Mouse (Mus musculus): ENCODE results near the gene Misp. TPM values are rescaled to one million over a fixed set of nuclear protein-coding genes. Genes with fewer than 3 reads are reported as not detected.
A peak's percentile ranks its signal among the peaks of the same experiment; 100 is the strongest.

The Misp gene
- polyA plus RNA-seq, 1 experiment from 2014 or later, result 0.41 TPM

DNA sequence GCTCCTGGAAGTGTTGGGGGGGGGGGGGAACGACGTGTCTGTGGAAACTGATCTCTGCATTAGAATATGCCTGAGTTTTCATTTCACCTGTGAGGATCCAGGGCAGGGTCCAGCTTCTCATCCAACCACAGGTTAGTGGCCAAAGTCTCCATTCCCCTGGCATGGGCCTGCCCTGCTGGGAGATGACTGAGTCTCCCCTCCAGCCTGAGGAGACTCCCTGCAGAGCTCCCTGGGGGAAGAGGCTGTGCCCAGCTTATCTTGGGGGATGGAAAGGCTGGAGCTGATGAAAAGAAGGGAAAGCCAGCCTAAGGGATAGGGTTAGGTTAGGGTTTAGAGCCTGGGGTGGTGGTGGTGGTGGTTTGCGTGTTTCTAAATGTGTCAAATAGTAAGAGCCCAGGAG, 19.0 kb upstream of the Misp start:
- ATAC-seq (ENCODE audit: low FRiP score) (no peak), DNase-seq (ENCODE audit: low spot score, missing footprints) (no peak)
- WGBS, result 24% methylated on average over 3 of the region's 3 CpGs
- Histone ChIP-seq H3K9me3 (ENCODE audit: control insufficient read depth, low read length) (no peaks in the 10 kb centered on the region), H3K27ac (ENCODE audit: low read depth, low read length) (peak overlapping the region; percentile 55), H3K4me2 (peak overlapping the region; percentile 13; the same call in 1 of the 2 replicates), H3K9ac (ENCODE audit: low read length) (peak overlapping the region; percentile 33; the same call in 1 of the 2 replicates), H3K4me3 (ENCODE audit: low read depth, low read length) (no peak overlapping the region), H3K4me1 (ENCODE audit: control insufficient read depth, insufficient read depth, low read length) (peaks cover 40% of the 10 kb centered on the region), H3K36me3 (ENCODE audit: control insufficient read depth, insufficient read depth, low read length) (no peaks in the 10 kb centered on the region), H3K27me3 (ENCODE audit: control insufficient read depth, insufficient read depth, low read length) (no peaks in the 10 kb centered on the region)

- peak; percentile 89 for DNase-seq (ENCODE audit: low spot score, missing footprints)
- Histone ChIP-seq H3K9me3 (ENCODE audit: control insufficient read depth, low read length) (no peaks in the 10 kb centered on the region), H3K4me3 (ENCODE audit: low read depth, low read length) (no peak overlapping the region), H3K27me3 (ENCODE audit: control insufficient read depth, insufficient read depth, low read length) (no peaks in the 10 kb centered on the region), H3K4me2 (peak overlapping the region; percentile 13; the same call in 1 of the 2 replicates), H3K4me1 (ENCODE audit: control insufficient read depth, insufficient read depth, low read length) (peaks cover 36% of the 10 kb centered on the region), H3K36me3 (ENCODE audit: control insufficient read depth, insufficient read depth, low read length) (no peaks in the 10 kb centered on the region), H3K9ac (ENCODE audit: low read length) (peak overlapping the region; percentile 33; the same call in 1 of the 2 replicates), H3K27ac (ENCODE audit: low read depth, low read length) (peak overlapping the region; percentile 55)
- no peak for ATAC-seq (ENCODE audit: low FRiP score)
- 29% methylated on average over 11 of the region's 11 CpGs for WGBS
Measured at GRCm38 (mm10) chr10:79802331-79802971, 18.3 kb upstream of the Misp start.

DNA sequence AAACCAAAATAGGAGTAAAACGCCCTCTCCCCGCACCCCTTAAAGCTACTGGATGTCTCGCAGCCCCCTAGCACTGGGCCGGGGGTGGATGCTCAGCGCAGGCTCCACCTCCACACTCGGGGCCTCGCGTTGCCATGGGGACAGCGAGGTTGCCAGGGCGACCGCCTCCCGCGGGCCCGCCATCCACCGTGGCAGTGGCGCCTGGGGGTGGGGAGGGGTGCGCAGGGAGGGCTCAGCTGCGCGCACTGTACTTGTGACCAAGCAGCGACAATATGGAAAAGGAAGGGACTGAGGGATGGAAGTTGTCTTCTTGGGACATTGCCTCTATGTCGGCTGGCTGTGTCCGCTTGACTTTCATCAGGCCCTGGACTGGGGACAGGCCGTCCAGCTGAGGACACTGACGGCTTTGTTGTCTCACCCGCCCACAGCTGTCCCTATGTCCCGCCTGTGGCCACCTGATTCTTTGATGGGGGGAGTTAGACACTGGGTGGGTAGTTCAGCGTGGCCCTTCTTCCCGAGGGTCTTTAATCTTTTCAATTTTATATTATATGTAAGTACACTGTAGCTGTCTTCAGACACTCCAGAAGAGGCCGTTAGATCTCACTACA, 17.0 kb upstream of the Misp start:
- Histone ChIP-seq H3K9me3 (ENCODE audit: control insufficient read depth, low read length) (no peaks in the 10 kb centered on the region), H3K9ac (ENCODE audit: low read length) (peak overlapping the region; percentile 26; the same call in 1 of the 2 replicates), H3K4me2 (peak overlapping the region; percentile 50), H3K27me3 (ENCODE audit: control insufficient read depth, insufficient read depth, low read length) (no peaks in the 10 kb centered on the region), H3K4me3 (ENCODE audit: low read depth, low read length) (peak overlapping the region; percentile 16), H3K27ac (ENCODE audit: low read depth, low read length) (peak overlapping the region; percentile 88), H3K36me3 (ENCODE audit: control insufficient read depth, insufficient read depth, low read length) (no peaks in the 10 kb centered on the region), H3K4me1 (ENCODE audit: control insufficient read depth, insufficient read depth, low read length) (peaks cover 36% of the 10 kb centered on the region)
- peak; percentile 93 for ATAC-seq (ENCODE audit: low FRiP score)
- DNase-seq (ENCODE audit: low spot score, missing footprints), result peak; percentile 98
- 4% methylated on average over 29 of the region's 29 CpGs for WGBS

DNA sequence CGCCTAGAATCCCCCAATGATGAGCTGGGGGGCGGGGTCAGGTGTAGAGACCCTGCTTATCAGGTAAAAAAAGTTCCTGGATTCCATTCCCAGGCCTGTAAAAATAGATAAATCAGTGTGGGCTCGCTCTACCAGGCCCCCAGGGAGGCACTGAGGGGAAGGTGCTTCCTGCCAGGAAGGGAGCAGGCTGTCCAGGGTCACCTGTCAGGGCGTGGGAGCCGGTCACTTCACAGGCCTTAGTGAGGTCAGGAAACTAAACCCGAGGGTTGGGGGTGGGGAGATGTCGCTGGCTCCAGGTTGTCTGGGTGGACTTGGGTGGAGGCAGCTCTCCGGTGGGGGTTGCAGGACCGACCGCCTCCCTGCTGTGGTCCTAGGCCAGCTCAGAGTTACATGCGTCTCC, 15.2 kb upstream of the Misp start:
- H3K4me2 ChIP-seq, result no peak overlapping the region
- H3K27me3 ChIP-seq (ENCODE audit: control insufficient read depth, insufficient read depth, low read length), result no peaks in the 10 kb centered on the region
- ATAC-seq (ENCODE audit: low FRiP score), result no peak
- H3K4me3 ChIP-seq (ENCODE audit: low read depth, low read length), result no peak overlapping the region
- WGBS, result 83% methylated on average over 11 of the region's 11 CpGs
- H3K4me1 ChIP-seq (ENCODE audit: control insufficient read depth, insufficient read depth, low read length), result peaks cover 36% of the 10 kb centered on the region
- no peak overlapping the region for H3K27ac ChIP-seq (ENCODE audit: low read depth, low read length)
- DNase-seq (ENCODE audit: low spot score, missing footprints), result no peak
- no peak overlapping the region for H3K9ac ChIP-seq (ENCODE audit: low read length)
- H3K36me3 ChIP-seq (ENCODE audit: control insufficient read depth, insufficient read depth, low read length), result peaks cover 6% of the 10 kb centered on the region; the same call in 1 of the 2 replicates
- no peaks in the 10 kb centered on the region for H3K9me3 ChIP-seq (ENCODE audit: control insufficient read depth, low read length)

GRCm38 (mm10) chr10:79806331-79806730, 14.5 kb upstream of the Misp start:
- Histone ChIP-seq H3K9ac (ENCODE audit: low read length) (no peak overlapping the region), H3K9me3 (ENCODE audit: control insufficient read depth, low read length) (no peaks in the 10 kb centered on the region), H3K27me3 (ENCODE audit: control insufficient read depth, insufficient read depth, low read length) (no peaks in the 10 kb centered on the region), H3K27ac (ENCODE audit: low read depth, low read length) (no peak overlapping the region), H3K4me3 (ENCODE audit: low read depth, low read length) (no peak overlapping the region), H3K4me1 (ENCODE audit: control insufficient read depth, insufficient read depth, low read length) (peaks cover 36% of the 10 kb centered on the region), H3K36me3 (ENCODE audit: control insufficient read depth, insufficient read depth, low read length) (peaks cover 11% of the 10 kb centered on the region), H3K4me2 (no peak overlapping the region)
- WGBS, result 90% methylated on average over 9 of the region's 9 CpGs
- no peak for DNase-seq (ENCODE audit: low spot score, missing footprints)
- ATAC-seq (ENCODE audit: low FRiP score), result no peak

DNA sequence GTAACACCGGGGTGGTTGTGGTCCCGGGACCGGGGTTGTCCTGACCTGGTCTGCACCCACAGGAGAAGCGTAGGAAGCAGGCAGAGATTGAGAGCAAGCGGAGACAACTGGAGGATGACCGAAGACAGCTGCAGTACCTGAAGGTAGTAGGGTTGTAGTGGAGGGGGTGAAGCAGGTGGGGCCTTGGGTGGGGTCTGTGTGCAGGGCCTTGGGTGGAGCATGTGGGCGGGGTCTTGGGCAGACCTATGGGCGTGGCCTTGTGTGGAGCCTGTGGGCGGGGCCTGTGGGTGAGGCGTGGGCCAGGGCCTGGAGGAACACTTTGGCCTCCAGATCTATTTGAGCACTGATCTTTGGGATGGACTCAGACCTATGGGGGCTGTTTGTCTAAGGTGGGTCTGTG, 13.8 kb upstream of the Misp start:
- H3K9ac ChIP-seq (ENCODE audit: low read length), result no peak overlapping the region
- H3K36me3 ChIP-seq (ENCODE audit: control insufficient read depth, insufficient read depth, low read length), result peaks cover 11% of the 10 kb centered on the region
- H3K4me2 ChIP-seq, result no peak overlapping the region
- 84% methylated on average over 10 of the region's 10 CpGs for WGBS
- DNase-seq (ENCODE audit: low spot score, missing footprints) (no peak), ATAC-seq (ENCODE audit: low FRiP score) (no peak)
- no peaks in the 10 kb centered on the region for H3K27me3 ChIP-seq (ENCODE audit: control insufficient read depth, insufficient read depth, low read length)
- peaks cover 32% of the 10 kb centered on the region for H3K4me1 ChIP-seq (ENCODE audit: control insufficient read depth, insufficient read depth, low read length)
- H3K4me3 ChIP-seq (ENCODE audit: low read depth, low read length), result no peak overlapping the region
- H3K27ac ChIP-seq (ENCODE audit: low read depth, low read length), result no peak overlapping the region
- H3K9me3 ChIP-seq (ENCODE audit: control insufficient read depth, low read length), result no peaks in the 10 kb centered on the region

- Histone ChIP-seq H3K36me3 (ENCODE audit: control insufficient read depth, insufficient read depth, low read length) (peaks cover 11% of the 10 kb centered on the region), H3K9ac (ENCODE audit: low read length) (no peak overlapping the region), H3K9me3 (ENCODE audit: control insufficient read depth, low read length) (no peaks in the 10 kb centered on the region), H3K4me2 (no peak overlapping the region), H3K27me3 (ENCODE audit: control insufficient read depth, insufficient read depth, low read length) (no peaks in the 10 kb centered on the region), H3K27ac (ENCODE audit: low read depth, low read length) (peak overlapping the region; percentile 51; the same call in 1 of the 2 replicates), H3K4me3 (ENCODE audit: low read depth, low read length) (no peak overlapping the region), H3K4me1 (ENCODE audit: control insufficient read depth, insufficient read depth, low read length) (peaks cover 23% of the 10 kb centered on the region)
- 77% methylated on average over 11 of the region's 11 CpGs for WGBS
- ATAC-seq (ENCODE audit: low FRiP score) (no peak), DNase-seq (ENCODE audit: low spot score, missing footprints) (no peak)
Measured at GRCm38 (mm10) chr10:79807826-79808225, 13.0 kb upstream of the Misp start.

DNA sequence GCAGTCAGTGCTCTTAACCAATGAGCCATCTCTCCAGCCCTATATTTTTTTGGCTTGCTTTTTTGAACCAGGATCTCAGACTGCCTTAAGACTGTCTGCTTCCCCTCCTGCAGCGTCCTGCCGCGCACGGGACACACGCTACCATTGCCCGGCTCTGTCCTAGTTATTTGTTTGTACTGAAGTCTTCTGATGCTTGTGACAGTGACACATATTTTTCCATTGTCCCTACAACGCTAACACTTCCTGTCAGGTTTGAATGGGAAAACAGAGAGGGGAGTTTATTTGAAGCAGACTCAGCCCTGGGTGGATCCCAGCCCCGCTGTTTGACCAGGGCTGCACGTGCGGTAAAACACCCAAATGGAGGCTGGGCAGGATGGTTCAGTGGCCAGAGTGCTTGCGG, 12.1 kb upstream of the Misp start:
- ATAC-seq (ENCODE audit: low FRiP score), result no peak
- no peak for DNase-seq (ENCODE audit: low spot score, missing footprints)
- Histone ChIP-seq H3K9me3 (ENCODE audit: control insufficient read depth, low read length) (no peaks in the 10 kb centered on the region), H3K4me1 (ENCODE audit: control insufficient read depth, insufficient read depth, low read length) (peaks cover 15% of the 10 kb centered on the region), H3K36me3 (ENCODE audit: control insufficient read depth, insufficient read depth, low read length) (peaks cover 12% of the 10 kb centered on the region), H3K27ac (ENCODE audit: low read depth, low read length) (no peak overlapping the region), H3K9ac (ENCODE audit: low read length) (no peak overlapping the region), H3K27me3 (ENCODE audit: control insufficient read depth, insufficient read depth, low read length) (no peaks in the 10 kb centered on the region), H3K4me3 (ENCODE audit: low read depth, low read length) (no peak overlapping the region), H3K4me2 (no peak overlapping the region)
- 91% methylated on average over 11 of the region's 11 CpGs for WGBS

Measured in midbrain, embryonic 11.5 days (tissue).